Mouse (Mus musculus) thymus, postnatal 4 days (tissue): ENCODE data around the gene Ccdc155.

Experiments
- DNase-seq: peaks from one replicate; pipeline ENCODE4 v3.0.0; 2021

The Ccdc155 gene

GRCm38 (mm10) chr7:45185921-45186320, 18.8 kb downstream of the Ccdc155 start:
- DNase-seq: no peak

DNA sequence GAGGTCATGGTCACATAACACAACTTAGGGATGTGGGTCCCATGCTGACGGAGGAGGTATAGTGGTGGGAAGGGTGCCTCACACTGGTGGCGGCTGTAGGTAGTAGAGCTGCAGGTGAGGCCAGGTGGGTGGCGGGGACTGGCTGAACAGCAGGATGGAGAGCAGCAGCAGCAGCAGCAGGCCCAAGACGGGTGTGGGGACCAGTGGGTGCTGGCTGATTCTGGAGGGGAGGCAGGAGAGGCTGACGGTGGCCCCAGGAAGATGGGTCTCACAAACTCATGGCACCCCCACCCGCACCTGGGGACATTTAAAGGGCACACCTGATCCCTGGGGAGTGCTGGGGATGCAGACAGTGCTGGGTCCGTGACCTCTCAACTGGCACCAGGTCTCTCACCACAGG, 21.0 kb downstream of the Ccdc155 start:
- no peak for DNase-seq

DNA sequence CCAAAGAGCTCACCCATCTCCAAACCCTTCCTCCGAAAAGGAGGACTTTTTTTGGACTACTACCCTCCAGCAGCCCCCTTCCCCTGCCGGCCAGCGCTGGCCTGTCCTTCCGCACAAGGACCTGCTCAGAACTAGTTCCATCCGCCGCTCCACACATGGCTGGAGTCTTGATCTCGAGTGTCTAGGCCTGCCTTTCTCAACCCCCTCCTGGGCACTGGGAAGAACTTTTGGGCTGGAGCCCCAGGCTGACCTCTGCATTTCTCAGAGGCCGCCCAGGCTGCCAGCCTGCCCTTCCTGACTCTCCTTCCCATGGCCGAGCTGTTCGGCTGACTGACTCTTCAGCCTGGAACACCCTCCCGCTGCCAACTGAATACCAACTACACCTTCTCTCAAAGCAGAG, 22.1 kb downstream of the Ccdc155 start:
- DNase-seq: no peak

GRCm38 (mm10) chr7:45182199-45182601, 22.5 kb downstream of the Ccdc155 start:
- peak; percentile 88 for DNase-seq

- peak; percentile 33 for DNase-seq
Measured at GRCm38 (mm10) chr7:45181540-45181939, 23.2 kb downstream of the Ccdc155 start.

DNA sequence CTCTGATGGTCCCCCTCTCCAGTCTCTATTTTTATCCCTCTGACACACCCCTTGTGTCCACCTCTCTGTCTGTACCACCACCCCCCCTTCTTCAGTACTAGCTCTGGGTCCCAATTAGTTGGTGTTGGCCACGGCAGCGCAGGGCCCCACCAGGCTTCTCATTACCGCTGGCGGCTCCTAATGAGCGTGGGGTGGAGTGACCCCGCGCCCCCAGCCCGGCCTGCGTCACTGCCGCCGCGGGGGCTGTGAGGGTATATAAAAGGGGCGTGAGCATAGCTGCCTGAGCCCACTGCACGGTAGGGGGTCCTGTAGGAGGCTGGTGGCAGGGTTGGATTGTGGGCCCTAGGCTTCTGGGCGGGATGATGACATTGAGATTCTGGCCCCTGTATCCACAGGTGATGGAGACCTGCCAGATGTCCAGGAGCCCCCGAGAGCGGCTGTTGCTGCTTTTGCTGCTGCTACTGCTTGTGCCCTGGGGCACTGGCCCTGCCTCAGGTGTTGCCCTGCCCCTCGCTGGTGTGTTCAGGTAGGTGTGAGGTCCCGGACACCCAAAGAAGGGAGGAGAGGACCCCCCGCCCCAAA, 23.7 kb downstream of the Ccdc155 start, which contains the start of gene Pth2:
Gene Pth2, plus strand, starts transcription at position 100 of the 582 bp plus-strand sequence.
- no peak for DNase-seq

- DNase-seq: no peak
Measured at GRCm38 (mm10) chr7:45179469-45179868, 25.2 kb downstream of the Ccdc155 start, which contains the start of gene Gfy. Gfy (minus strand) TSS chr7:45179569.

DNA sequence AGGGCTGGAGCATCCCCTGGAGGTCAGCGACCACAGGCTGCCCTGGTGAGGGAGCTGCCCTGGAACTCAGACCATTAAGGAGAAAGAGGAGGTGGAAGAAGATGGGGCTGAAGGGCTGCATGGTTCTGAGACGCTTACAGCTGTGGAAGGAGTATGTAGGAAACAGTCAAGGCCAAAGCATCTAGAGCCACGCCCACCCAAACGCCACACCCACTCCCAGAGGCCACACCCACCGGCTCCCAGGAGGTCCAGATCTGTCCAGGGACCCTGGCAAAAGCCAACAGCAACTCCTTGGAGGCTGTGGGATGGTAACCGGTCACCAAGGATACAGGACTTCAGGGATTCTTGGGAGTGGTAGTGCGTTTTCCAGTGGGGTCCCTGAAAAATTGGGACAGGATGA, 26.1 kb downstream of the Ccdc155 start:
- DNase-seq: no peak

DNA sequence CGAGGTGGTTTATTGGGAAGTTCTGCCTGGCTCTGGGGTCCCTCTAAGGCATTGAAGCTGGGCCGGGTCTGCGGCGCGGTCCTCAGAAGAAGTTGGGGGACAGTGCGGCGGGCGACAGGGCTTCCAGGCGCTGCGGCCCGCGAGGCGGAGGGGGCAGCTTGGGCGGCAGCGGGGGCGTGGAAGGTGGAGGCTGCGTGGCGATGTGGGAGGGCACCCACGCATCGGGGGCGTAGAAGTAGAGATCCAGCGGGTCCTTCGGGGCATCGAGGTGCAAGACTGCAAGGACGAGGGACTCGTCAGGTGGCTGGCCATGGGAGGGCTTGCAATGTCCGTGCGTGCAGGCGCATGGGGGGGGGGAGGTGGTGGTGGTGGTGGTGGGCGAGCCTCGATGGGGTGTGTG, 28.3 kb downstream of the Ccdc155 start:
- DNase-seq: no peak

DNA sequence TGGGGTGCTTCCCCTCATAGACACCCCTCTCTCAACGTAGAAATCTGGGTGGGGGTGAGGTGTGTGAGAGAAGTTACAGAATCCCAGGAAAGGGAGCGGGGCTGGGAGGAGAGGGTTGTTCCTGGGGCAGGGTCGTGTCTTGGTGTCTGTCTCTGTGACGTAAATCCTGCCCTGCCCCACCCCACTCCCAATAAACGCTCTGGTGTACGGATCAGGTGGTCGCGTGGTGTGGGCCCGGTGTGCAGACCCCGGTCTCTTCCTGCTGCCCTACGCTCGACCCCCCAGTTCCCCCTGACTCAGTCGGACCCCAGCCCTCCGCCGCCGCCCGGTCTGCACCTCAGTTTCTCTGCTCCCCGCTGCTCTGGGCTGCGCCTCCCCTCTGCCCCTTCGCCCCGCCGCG, 28.8 kb downstream of the Ccdc155 start:
- DNase-seq: no peak

GRCm38 (mm10) chr7:45175398-45175797, 29.3 kb downstream of the Ccdc155 start:
- DNase-seq: no peak

DNA sequence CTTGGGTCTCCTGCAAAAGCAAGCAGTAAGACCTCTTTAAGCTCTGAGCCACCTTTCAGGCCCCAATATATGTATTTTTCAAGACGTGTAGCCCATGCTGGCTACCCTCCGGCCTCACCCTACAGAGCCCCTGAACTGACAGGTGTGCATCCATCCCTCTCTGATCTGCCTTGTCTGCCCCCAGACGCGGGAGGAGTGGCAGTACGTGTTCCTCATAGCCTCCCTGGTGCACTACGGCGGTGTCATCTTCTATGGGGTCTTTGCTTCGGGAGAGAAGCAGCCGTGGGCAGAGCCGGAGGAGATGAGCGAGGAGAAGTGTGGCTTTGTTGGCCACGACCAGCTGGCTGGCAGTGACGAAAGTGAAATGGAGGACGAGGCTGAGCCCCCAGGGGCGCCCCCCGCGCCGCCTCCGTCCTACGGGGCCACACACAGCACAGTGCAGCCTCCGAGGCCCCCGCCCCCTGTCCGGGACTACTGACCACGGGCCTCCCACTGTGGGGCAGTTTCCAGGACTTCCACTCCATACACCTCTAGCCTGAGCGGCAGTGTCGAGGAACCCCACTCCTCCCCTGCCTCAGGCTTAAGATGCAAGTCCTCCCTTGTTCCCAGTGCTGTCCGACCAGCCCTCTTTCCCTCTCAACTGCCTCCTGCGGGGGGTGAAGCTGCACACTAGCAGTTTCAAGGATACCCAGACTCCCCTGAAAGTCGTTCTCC, 30.0 kb downstream of the Ccdc155 start:
- no peak for DNase-seq

- DNase-seq: peak; percentile 41
Measured at GRCm38 (mm10) chr7:45173772-45174171, 30.9 kb downstream of the Ccdc155 start.

DNA sequence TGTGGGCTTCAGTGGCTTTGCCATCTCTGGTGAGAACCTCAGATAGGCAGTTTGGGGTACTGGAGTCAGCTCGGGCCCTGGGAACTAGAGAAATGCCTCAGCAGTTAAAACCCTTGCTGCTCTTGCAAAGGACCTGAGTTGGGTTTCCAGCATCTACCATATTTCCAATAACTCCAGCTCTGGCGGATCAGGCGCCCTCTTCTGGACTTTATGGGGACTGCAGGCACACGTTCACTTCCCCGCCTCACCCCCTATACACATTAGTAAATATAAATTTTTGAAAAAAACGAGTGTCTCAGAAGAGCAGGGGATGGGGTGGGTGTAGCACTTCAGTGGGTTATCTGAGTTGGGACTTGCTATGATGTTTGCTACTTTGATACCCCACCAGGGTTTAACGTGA, 31.7 kb downstream of the Ccdc155 start:
- DNase-seq: peak; percentile 79

- DNase-seq: peak; percentile 61
Measured at GRCm38 (mm10) chr7:45169495-45169894, 35.2 kb downstream of the Ccdc155 start.

DNA sequence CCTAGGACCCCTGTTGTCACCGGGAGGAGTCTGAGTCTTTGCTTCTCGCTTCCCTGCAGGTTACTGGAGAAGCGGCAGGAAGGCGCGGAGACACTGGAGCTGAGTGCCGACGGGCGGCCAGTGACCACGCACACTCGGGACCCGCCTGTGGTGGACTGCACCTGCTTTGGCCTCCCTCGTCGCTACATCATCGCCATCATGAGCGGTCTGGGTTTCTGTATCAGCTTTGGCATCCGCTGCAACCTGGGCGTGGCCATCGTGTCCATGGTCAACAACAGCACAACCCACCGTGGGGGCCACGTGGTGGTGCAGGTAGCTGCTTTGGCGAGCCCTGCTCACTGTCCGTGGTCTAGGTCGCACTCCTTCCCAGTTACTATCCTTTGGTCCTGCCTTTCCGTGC, 36.0 kb downstream of the Ccdc155 start:
- DNase-seq: no peak

GRCm38 (mm10) chr7:45167761-45168445, 36.8 kb downstream of the Ccdc155 start:
- no peak for DNase-seq

DNA sequence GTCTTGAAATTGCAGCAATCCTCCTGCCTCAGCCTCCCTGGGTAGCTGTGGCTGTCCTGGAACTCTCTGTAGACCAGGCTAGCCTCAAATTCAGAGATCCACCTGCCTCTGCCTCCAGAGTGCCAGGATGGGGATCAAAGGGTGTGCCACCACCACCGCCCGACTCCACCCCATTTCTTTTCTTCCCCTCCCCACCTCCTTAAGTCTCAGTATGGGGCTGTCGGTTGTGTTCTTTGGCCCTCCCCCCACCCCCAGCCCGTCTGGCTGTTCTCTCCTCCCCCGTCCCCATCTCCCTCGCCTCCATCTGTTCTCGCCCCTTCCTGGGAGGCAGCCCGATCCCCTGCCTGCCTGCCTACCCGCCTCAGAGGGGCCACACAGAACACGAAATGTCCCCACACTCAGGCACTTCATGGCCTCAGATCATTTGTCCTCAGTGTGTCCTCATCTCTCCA, 37.7 kb downstream of the Ccdc155 start:
- DNase-seq: no peak

GRCm38 (mm10) chr7:45165701-45166100, 39.0 kb downstream of the Ccdc155 start:
- no peak for DNase-seq

GRCm38 (mm10) chr7:45164833-45165232, 39.9 kb downstream of the Ccdc155 start:
- DNase-seq: no peak

- DNase-seq: peak; percentile 55
Measured at GRCm38 (mm10) chr7:45163735-45164490, 40.8 kb downstream of the Ccdc155 start, which contains the start of gene Slc17a7. Slc17a7 (plus strand) TSS chr7:45163949.

GRCm38 (mm10) chr7:45162996-45163615, 41.6 kb downstream of the Ccdc155 start:
- DNase-seq: no peak

GRCm38 (mm10) chr7:45162551-45162950, 42.1 kb downstream of the Ccdc155 start:
- no peak for DNase-seq
